Mouse (Mus musculus) CH12.LX (cell line): Measurements from ENCODE around the gene Fpr-rs4. TPM values are rescaled to one million over a fixed set of nuclear protein-coding genes. Genes with fewer than 3 reads are reported as not detected.
A peak's percentile ranks its signal among the peaks of the same experiment; 100 is the strongest.
"Not testable (repeated sequence)": the region's sequence is repeated elsewhere in the genome, so short reads cannot be mapped to it uniquely, and the experiment has no call there.

Experiments used
- DNase-seq: peaks from one replicate; pipeline ENCODE4 v3.0.0-alpha.2; 2013; ENCODE audit errors: extremely low read depth
- H3K27ac ChIP-seq: 2 replicates; pipeline ENCODE4 v1.5.1; 2012; ENCODE audit warnings: low read depth, mild to moderate bottlenecking, control low read depth, moderate library complexity; ENCODE audit not compliant: insufficient read depth
- H3K27me3 ChIP-seq: replicated peaks from 2 replicates; pipeline ENCODE3; 2012; ENCODE audit warnings: inconsistent platforms
- H3K36me3 ChIP-seq, 2 experiments: replicated peaks in 1 of 2; 2 replicates each; pipeline versions ENCODE3 to v1.6.1; 2012; ENCODE audit warnings: inconsistent platforms in 1 of 2, low read length in 1 of 2, mild to moderate bottlenecking in 1 of 2, mixed read lengths in 1 of 2, moderate library complexity in 1 of 2; ENCODE audit not compliant: control insufficient read depth in 1 of 2, insufficient read depth in 1 of 2
- H3K4me1 ChIP-seq, 2 experiments: 2 replicates each; pipeline ENCODE4 v1.6.1; 2012; ENCODE audit warnings: inconsistent platforms in 1 of 2, moderate library complexity in 1 of 2; ENCODE audit not compliant: insufficient read depth in 2 of 2, control insufficient read depth in 1 of 2
- H3K4me2 ChIP-seq: 2 replicates; pipeline ENCODE4 v1.6.1; 2012; ENCODE audit warnings: low read depth, mild to moderate bottlenecking, control low read depth; ENCODE audit not compliant: poor library complexity, insufficient read depth, severe bottlenecking
- H3K4me3 ChIP-seq, 3 experiments: fragments of 150-350 bp in 1 of 3; sonication (generic) in 1 of 3; replicated peaks in 1 of 3; 2 replicates each; pipeline versions ENCODE3 to v1.5.1; 2011 to 2012; ENCODE audit warnings: low read depth in 2 of 3, low read length in 2 of 3, mild to moderate bottlenecking in 2 of 3, moderate library complexity in 2 of 3, control low read depth in 1 of 3, improper control_type of control experiment in 1 of 3, inconsistent platforms in 1 of 3, mixed read lengths in 1 of 3; ENCODE audit not compliant: poor library complexity in 1 of 3
- H3K79me2 ChIP-seq: replicated peaks from 2 replicates; pipeline ENCODE4 v1.6.1; 2012; ENCODE audit warnings: mild to moderate bottlenecking, moderate library complexity; ENCODE audit not compliant: control insufficient read depth, poor library complexity, insufficient read depth, severe bottlenecking; ENCODE audit errors: extremely low read depth
- H3K9ac ChIP-seq: 2 replicates; pipeline ENCODE4 v1.6.1; 2012; ENCODE audit warnings: low read depth, mild to moderate bottlenecking, control low read depth, moderate library complexity; ENCODE audit not compliant: insufficient read depth
- H3K9me3 ChIP-seq: replicated peaks from 2 replicates; pipeline ENCODE3; 2012; ENCODE audit warnings: low read length, inconsistent platforms, mixed read lengths
- CHD2 ChIP-seq: IDR thresholded peaks from 2 replicates; pipeline ENCODE4 v1.6.1; 2011; ENCODE audit warnings: low read length, improper control_type of control experiment
- CTCF ChIP-seq, 2 experiments: IDR thresholded peaks in 1 of 2; conservative IDR thresholded peaks in 1 of 2; 2 replicates each; pipeline ENCODE4 v1.5.1; 2011 to 2012; ENCODE audit warnings: low read depth in 2 of 2, low read length in 2 of 2, improper control_type of control experiment in 1 of 2, inconsistent platforms in 1 of 2, mild to moderate bottlenecking in 1 of 2, moderate library complexity in 1 of 2
- E2F4 ChIP-seq: IDR thresholded peaks from 2 replicates; pipeline ENCODE4 v1.6.1; 2011; ENCODE audit warnings: low read depth, low read length, improper control_type of control experiment; ENCODE audit not compliant: insufficient replicate concordance
- ELF1 ChIP-seq: IDR thresholded peaks from 2 replicates; pipeline ENCODE4 v1.6.1; 2014; ENCODE audit warnings: low read depth, mild to moderate bottlenecking, inconsistent platforms, low read length, improper control_type of control experiment
- ETS1 ChIP-seq: conservative IDR thresholded peaks from 2 replicates; pipeline ENCODE4 v1.6.1; 2012; ENCODE audit warnings: low read depth, mild to moderate bottlenecking, inconsistent platforms, low read length, improper control_type of control experiment, moderate library complexity
- HCFC1 ChIP-seq: IDR thresholded peaks from 2 replicates; pipeline ENCODE4 v1.6.1; 2012; ENCODE audit warnings: low read depth, mild to moderate bottlenecking, inconsistent platforms, low read length, improper control_type of control experiment
- IRF4 ChIP-seq: IDR thresholded peaks from 2 replicates; pipeline ENCODE4 v1.6.1; 2014; ENCODE audit warnings: low read depth, mild to moderate bottlenecking, inconsistent platforms, low read length, improper control_type of control experiment
- JUN ChIP-seq: IDR thresholded peaks from 2 replicates; pipeline ENCODE4 v1.6.1; 2011; ENCODE audit warnings: low read depth, mild to moderate bottlenecking, low read length, improper control_type of control experiment, moderate library complexity; ENCODE audit not compliant: insufficient read depth
- MAFK ChIP-seq: IDR thresholded peaks from 2 replicates; pipeline ENCODE4 v1.6.1; 2011; ENCODE audit warnings: low read length, improper control_type of control experiment; ENCODE audit not compliant: insufficient replicate concordance
- MAX ChIP-seq: IDR thresholded peaks from 2 replicates; pipeline ENCODE4 v1.6.1; 2011; ENCODE audit warnings: low read length, improper control_type of control experiment
- MXI1 ChIP-seq: IDR thresholded peaks from 2 replicates; pipeline ENCODE4 v1.6.1; 2011; ENCODE audit warnings: mild to moderate bottlenecking, low read depth, low read length, improper control_type of control experiment
- MYC ChIP-seq: IDR thresholded peaks from 2 replicates; pipeline ENCODE4 v1.6.1; 2011; ENCODE audit warnings: low read depth, mild to moderate bottlenecking, improper control_type of control experiment, low read length
- NRF1 ChIP-seq: IDR thresholded peaks from 2 replicates; pipeline ENCODE4 v1.6.1; 2014; ENCODE audit warnings: low read depth, mild to moderate bottlenecking, inconsistent platforms, low read length, improper control_type of control experiment, moderate library complexity
- PAX5 ChIP-seq: IDR thresholded peaks from 2 replicates; pipeline ENCODE4 v1.6.1; 2012; ENCODE audit warnings: low read length, inconsistent platforms, mixed read lengths
- POLR2A ChIP-seq: IDR thresholded peaks from 2 replicates; pipeline ENCODE4 v1.6.1; 2011; ENCODE audit warnings: low read depth, mild to moderate bottlenecking, improper control_type of control experiment, low read length
- RAD21 ChIP-seq: IDR thresholded peaks from 2 replicates; pipeline ENCODE4 v1.6.1; 2011; ENCODE audit warnings: low read depth, mild to moderate bottlenecking, low read length, improper control_type of control experiment, moderate library complexity
- RCOR1 ChIP-seq: conservative IDR thresholded peaks from 2 replicates; pipeline ENCODE4 v1.6.1; 2012; ENCODE audit warnings: low read depth, mild to moderate bottlenecking, inconsistent platforms, low read length, improper control_type of control experiment
- SMC3 ChIP-seq: IDR thresholded peaks from 2 replicates; pipeline ENCODE4 v1.6.1; 2011; ENCODE audit warnings: low read depth, low read length, improper control_type of control experiment
- TBP ChIP-seq: conservative IDR thresholded peaks from 2 replicates; pipeline ENCODE4 v1.6.1; 2011; ENCODE audit warnings: low read depth, low read length, improper control_type of control experiment
- TCF12 ChIP-seq: IDR thresholded peaks from 2 replicates; pipeline ENCODE4 v1.6.1; 2014; ENCODE audit warnings: low read depth, mild to moderate bottlenecking, inconsistent platforms, low read length, improper control_type of control experiment
- UBTF ChIP-seq: IDR thresholded peaks from 2 replicates; pipeline ENCODE4 v1.6.1; 2012; ENCODE audit warnings: low read depth, mild to moderate bottlenecking, inconsistent platforms, low read length, improper control_type of control experiment, moderate library complexity
- USF1 ChIP-seq: IDR thresholded peaks from 2 replicates; pipeline ENCODE4 v1.6.1; 2014; ENCODE audit warnings: low read depth, mild to moderate bottlenecking, inconsistent platforms, low read length, improper control_type of control experiment
- USF2 ChIP-seq: conservative IDR thresholded peaks from 2 replicates; pipeline ENCODE4 v1.6.1; 2011; ENCODE audit warnings: low read depth, low read length, improper control_type of control experiment
- ZKSCAN1 ChIP-seq: IDR thresholded peaks from 2 replicates; pipeline ENCODE4 v1.6.1; 2012; ENCODE audit warnings: low read depth, inconsistent platforms, low read length, improper control_type of control experiment, borderline replicate concordance
- ZNF384 ChIP-seq: IDR thresholded peaks from 2 replicates; pipeline ENCODE4 v1.6.1; 2012; ENCODE audit warnings: low read depth, low read length, improper control_type of control experiment, inconsistent platforms
- dilution Hi-C: fragments of 300-500 bp; cut with MboI; formaldehyde crosslinking; loops from 2 replicates; pipeline ENCODE4 v1.14.3; 2020; ENCODE audit warnings: low sequenced_read_pairs; ENCODE audit not compliant: extremely low pct_unique_long_range_greater_than_20kb, extremely low pct_ligation_motif_present
- in situ Hi-C: fragments of 300-500 bp; cut with MboI; formaldehyde crosslinking; loops from 3 replicates; pipeline ENCODE4 v1.14.3; 2019; ENCODE audit warnings: low sequenced_read_pairs, low pct_ligation_motif_present, low pct_unique_long_range_greater_than_20kb, mixed read lengths
- polyA plus RNA-seq: library from polyadenylated mRNA; unstranded; fragments of >175 nt; gene quantifications from 2 replicates; pipeline ENCODE4 v1.2.1, GENCODE M21; 2012; ENCODE audit warnings: low read depth; ENCODE audit not compliant: insufficient read length
- total RNA-seq, 2 experiments: library from RNA; depleted of rRNA; stranded (reverse); fragments of 300-350 nt in 1 of 2; fragments of >200 nt in 1 of 2; gene quantifications; 2 replicates each; pipeline ENCODE4 v1.2.3; 2012 to 2014

The Fpr-rs4 gene
- total RNA-seq (2012; rRNA removed) = not detected in 2 replicates
- total RNA-seq (2014; rRNA removed) = not detected in 2 replicates
- not detected in 2 replicates for polyA plus RNA-seq

DNA sequence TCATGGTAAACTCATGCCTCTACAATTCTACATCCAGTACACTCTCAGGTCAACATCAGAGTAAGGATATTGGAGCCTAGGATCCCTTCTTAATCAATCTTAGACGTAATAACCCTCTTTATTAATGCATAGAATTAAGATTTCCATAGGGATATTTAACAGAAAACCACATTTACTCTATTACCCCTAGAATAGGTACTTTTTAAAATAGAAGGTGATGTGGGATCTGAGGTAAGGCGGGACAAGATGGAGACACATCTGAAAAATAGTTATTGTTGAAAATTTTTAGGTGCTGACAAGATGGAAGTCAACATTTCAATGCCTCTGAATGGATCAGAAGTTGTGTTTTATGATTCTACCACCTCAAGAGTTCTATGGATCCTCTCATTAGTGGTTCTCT is at the start of gene Fpr-rs4:
TSS of gene Fpr-rs4 (plus strand) at position 301 of the 400 bp plus-strand sequence.
- Histone ChIP-seq H3K79me2 (no peaks in the 10 kb centered on the region), H3K27me3 (no peaks in the 10 kb centered on the region), H3K4me2 (no peak within 1 kb of the TSS), H3K4me1 (no peaks in the 10 kb centered on the region), H3K9me3 (no peaks in the 10 kb centered on the region), H3K36me3 (no peaks in the 10 kb centered on the region), H3K27ac (no peak within 1 kb of the TSS), H3K4me3 (no peak within 1 kb of the TSS), H3K9ac (no peak within 1 kb of the TSS)
- dilution Hi-C loops (no loop called here), in situ Hi-C loops (no loop called here)
- no peak for TF ChIP-seq MAFK
- no peak for TF ChIP-seq MAX
- no peak for TF ChIP-seq PAX5
- no peak for TF ChIP-seq TCF12
- TF ChIP-seq ZNF384 = no peak
- no peak for TF ChIP-seq MXI1
- no peak for TF ChIP-seq UBTF
- TF ChIP-seq NRF1 = no peak
- no peak for TF ChIP-seq HCFC1
- no peak for TF ChIP-seq E2F4
- no peak for TF ChIP-seq ETS1
- no peak for TF ChIP-seq MYC
- TF ChIP-seq POLR2A = no peak
- TF ChIP-seq USF1 = no peak
- TF ChIP-seq JUN = no peak
- TF ChIP-seq USF2 = no peak
- no peak for TF ChIP-seq RAD21
- TF ChIP-seq CHD2 = no peak
- no peak for DNase-seq

DNA sequence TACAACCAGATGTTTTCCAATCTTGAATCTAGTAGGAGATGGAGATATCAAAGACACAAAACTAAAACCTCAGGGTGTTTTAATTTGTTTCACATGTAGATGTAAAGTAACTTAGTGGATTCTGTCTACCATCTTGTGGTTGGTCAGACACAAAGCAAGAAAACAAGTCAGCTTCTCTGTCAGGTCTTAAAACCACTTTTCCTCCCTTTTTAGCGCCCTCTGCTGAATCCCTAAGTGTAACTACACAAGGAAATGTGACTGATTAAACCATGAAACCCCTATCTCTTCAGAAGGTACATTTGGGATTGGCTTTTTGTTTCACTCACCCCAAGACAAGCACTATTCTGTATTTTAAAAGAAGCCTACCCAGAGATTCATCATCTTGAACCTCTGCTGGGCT is 48.1 kb upstream of the Fpr-rs4 start:
- peak; percentile 72 for DNase-seq
- Histone ChIP-seq H3K4me2 (no peak overlapping the region), H3K36me3 (no peaks in the 10 kb centered on the region), H3K4me1 (no peaks in the 10 kb centered on the region), H3K9ac (no peak overlapping the region), H3K79me2 (no peaks in the 10 kb centered on the region), H3K9me3 (no peaks in the 10 kb centered on the region), H3K27ac (no peak overlapping the region), H3K27me3 (no peaks in the 10 kb centered on the region), H3K4me3 (no peak overlapping the region)
- TF ChIP-seq CTCF (conservative IDR thresholded peaks at IDR 0.05 in 1 of 2, IDR thresholded peaks at IDR 0.05 in 1 of 2; ENCODE audit: low read depth in 2 of 2, low read length in 2 of 2) (peak; percentile 42 to 82; a peak in 3 of 4 replicates), ELF1 (no peak), RCOR1 (no peak), MAX (peak; percentile 20; the same call in 1 of the 2 replicates), TBP (no peak), HCFC1 (no peak), NRF1 (no peak), ZNF384 (no peak), ZKSCAN1 (no peak), SMC3 (peak; percentile 76), MYC (0 out of 2 replicates have a peak, but pooled peaks have one; percentile 27), RAD21 (peak; percentile 58), IRF4 (no peak)
- dilution Hi-C loops = no loop called here
- in situ Hi-C loops = no loop called here

DNA sequence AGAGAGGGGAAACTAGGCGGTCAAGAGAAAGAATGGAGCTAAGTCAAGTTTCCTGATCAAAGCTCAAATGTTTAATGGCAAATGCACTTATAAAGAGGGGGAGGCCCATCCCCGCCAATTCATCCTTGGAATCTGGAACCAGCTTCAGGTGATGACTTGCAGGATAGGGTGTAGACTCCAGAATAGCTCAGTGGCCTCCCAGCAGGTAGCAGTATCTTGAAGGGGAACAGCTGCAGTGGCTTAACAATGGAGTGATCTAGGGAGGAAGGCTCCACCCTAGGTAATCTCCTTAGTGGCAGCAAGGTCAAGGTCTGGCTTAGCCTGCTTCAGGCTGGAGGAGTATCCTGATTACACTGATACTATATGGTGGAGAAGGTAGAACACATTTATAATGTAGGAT is 40.3 kb upstream of the Fpr-rs4 start:
- H3K4me1 ChIP-seq, DNase-seq, in situ Hi-C loops, H3K79me2 ChIP-seq, H3K4me2 ChIP-seq, H3K9me3 ChIP-seq, dilution Hi-C loops, H3K27me3 ChIP-seq, H3K9ac ChIP-seq, H3K27ac ChIP-seq, H3K4me3 ChIP-seq, H3K36me3 ChIP-seq: not testable (repeated sequence)
